Mouse (Mus musculus): ENCODE measurements at regions not wholly inside any gene's neighbourhood (a gene's known extent, or its start where the extent isn't known, plus 50 kb on each side); places are given as distances from the start of the nearest gene placed in this dataset.

DNA sequence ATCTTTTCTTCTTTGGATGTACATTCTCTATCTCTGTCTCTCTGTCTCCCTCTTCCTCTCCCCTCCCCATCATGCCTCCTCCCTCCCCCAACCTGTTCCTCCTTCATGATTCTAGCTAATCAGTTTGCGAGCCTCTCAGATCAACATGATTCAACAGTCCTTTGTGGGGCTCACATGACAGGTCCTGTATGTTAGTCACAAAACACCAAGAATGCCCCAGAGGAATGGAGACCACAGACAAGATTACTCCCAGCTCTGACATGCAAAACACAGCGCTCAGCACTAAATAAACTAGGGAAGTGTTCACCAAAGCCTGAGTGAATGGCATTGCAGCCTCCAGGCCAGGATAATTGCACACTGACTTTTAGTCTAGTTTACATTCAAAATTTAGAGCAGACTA is 150.6 kb upstream of the Foxq1 start:
- DNase-seq (ENCODE audit: low read depth), result no peak

DNA sequence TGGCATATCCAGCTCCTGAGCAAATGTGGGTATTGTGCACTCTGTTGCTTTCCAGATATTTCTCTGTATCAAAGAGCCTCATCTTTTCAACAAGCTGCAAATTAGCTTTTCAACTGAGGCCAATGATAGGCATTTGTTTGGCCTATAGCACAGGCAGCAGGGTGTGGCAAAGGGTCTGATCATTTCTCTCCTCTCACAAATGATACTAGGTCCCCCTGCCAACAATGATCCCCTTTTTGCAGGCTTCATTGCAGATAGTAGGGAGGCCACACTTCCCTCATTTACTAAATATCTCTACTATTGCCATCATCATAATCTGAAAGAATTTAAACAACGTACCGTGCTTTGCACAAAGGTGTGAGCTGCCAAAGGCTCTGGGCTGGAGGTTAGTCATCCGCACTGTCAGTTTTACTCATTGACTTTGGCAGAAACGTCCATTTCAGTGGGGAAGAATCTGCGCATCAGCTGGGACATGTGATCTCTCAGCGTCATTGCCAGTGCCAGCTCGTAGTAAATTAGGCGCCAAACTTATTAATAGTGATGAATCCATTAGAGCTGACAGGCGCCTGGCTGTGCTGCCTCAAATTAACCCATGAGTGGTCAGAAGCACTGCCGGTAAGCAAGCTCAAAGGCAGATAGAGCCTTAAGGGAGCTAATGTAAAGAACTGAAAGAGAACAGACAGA is 147.4 kb upstream of the Foxq1 start:
- DNase-seq (ENCODE audit: low read depth), result no peak

DNA sequence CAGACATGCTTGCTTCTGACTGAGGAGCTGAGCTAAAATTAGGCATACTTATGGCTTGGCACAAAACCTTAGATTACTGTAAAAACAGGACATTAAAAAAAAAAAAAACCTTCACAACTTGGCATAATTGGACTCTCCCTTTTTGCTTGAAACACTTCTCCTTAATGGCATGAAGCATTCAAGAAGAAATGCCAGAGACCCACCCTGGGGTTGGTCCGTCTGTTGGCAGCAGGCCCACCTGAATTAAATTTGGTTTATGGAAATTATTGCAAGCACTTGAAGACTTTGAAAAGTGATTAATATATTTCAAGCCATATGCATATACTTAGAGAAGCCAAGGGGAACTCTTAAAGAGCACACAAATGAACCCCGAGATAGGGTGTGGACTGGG is 146.8 kb upstream of the Foxq1 start:
- no peak for DNase-seq (ENCODE audit: low read depth)

DNA sequence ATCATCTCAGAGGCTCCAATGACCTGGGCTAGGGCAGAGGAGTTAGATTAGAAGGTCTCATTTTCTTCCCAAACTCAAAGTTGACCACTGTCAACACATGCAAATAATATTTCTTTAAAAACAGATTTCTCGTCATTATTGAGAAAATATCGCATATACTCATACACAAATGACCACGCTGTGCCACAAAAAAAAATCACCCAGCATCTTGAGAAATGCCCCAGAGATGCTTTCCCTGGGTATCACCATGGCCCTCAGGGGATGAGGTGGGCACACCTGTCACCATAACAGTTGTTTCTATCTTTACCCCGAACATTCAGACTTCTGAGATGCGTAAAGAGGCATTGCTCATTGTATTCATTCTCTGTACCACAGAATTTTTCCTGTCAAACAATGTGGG is 134.4 kb upstream of the Foxq1 start:
- DNase-seq (ENCODE audit: low read depth), result no peak

DNA sequence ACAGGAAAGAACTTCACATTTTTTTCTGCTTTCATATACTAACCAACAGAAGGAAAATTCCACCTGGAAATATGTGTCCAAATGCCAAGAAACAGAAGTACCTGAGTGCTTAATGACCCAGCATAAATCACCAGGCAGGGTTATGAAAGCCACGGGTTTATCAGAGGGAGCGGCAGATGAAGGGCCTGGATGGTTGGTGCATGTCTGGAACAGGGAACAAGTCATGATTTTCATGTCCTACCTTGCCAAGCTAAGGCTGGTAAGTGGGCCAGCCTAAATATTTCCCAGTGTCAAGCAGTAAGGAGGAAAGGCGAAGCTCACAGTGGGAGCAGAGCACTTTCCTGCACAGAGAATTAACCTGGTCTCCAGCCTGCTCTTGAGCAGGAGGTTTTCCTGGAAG is 132.3 kb upstream of the Foxq1 start:
- no peak for DNase-seq (ENCODE audit: low read depth)

DNA sequence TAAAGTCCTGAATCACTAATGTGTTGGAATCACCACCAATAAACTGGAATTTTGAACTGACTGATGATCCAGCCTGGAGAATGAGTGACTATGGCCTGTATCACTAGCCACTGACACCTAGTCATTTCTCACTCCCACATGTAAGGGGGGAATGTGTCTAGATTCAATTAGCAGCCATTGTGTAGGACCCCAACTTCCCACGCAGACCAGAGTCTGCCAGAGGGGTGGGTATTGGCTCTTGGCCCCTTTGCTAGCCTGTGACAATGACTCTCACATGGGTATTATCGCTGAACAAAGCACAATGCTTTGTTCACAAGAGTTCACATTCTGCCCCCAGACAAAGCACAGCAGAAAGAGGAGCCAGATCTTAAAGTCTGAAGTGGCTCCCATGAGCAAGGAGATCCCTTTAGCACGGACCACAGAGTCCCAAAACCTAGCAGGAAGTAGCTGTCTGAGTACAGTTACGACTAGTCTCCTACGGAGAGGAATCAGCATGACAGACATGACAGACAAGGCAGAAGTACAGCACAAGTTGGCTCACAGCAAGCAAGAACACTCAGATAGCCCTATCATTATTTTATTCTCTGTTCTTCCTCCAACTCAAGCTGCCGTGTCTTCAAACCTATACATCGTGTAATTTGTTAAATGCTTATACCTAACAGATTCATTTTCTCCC is 130.0 kb upstream of the Foxq1 start:
- DNase-seq (ENCODE audit: low read depth), result no peak

DNA sequence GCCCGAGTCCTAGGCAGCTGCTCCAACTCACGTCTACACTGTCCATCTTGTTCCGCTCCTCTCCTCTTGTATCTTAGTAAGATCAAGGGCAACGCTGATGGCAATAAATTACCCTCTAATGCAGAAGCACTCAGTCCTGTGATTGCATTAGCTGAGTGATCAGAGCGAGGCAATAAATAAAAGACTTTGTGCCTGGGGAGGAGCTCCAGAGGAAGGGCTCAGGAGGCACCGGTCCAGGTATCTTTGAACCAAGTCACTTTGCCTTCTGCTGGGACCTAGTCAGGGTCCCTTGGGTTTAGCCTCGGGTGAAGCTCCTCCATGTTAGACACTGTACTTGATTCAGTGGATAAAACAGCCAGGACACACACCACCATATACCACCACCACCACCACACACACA is 119.5 kb upstream of the Foxq1 start:
- DNase-seq (ENCODE audit: low read depth), result no peak

DNA sequence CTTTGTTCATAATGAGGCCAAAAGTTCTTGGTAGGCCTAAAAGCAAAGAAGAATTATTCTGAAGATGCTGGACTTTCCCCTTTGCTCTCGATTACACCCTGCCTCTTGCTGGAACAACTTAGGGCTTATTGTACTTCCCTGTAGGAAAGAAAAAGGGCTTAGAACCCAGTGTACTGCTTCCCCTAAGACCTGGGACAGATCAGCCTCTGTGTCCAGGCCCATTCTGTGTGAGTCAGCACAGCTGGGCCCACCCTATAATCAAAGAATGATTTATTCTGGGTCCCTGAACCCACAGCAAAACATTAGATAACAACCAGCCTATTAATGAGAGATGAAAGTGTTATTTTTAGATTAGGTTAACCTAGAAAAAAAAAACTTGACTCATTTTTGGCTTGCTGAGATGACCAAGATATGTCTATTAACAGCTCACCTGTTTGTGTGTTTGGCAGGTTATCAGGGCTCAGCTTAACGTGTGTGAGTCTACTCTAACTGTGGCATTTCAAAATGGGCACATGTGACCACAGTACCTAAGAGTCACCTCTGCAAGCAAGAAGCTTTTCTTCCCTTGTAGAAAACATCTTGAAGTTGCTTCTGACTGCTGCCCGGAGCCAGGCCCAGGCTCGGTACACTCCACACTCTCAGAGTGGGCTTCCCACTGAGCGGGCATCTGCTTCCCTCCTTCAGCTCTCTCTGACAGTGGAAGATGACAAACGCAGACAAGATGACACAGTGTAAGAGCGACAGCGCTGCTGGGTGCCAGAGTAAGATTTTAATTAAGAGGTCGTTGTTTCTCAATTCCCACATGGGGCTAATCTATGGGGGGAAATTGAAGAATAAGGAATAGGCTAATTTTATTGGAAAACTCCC is 115.9 kb upstream of the Foxq1 start:
- DNase-seq (ENCODE audit: low read depth), result no peak

DNA sequence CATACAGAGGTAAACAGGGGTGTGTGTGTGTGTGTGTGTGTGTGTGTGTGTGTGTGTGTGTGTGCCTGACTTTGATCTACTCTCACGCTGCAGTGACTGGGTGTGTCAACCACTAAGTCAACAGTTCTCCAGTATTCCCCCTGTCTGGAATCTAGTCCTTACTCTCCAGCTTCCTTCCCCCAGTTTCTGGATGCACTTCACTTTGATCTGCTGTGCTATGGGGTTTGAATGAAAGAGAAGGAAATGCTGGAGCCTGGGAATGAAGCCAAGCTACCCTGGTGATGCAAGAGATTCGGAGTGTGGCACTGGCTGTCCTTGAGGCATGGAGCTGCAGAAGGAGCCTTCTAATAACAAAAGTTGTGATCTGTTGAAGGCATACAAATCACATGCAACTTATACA is 97.1 kb upstream of the Foxq1 start:
- no peak for DNase-seq (ENCODE audit: low read depth)

DNA sequence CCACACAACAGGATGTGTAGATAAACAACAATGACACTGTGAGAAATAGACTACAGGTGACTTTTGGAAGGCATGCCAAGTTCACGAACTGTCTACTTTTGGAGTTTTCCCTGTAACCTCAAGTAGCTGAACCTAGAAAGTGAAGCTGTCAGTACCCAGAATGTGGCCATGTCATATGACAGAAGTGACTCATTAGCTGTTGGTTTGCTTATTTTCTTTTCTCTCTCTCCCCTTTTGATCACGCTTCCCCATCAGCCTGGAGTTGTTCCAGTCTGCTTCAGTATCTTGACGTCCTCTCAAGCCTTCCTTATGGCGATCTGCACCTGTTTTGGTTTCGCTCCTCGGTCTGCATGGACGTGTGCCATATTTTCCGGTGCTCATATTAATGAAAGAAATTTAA is 90.8 kb upstream of the Foxq1 start:
- no peak for DNase-seq (ENCODE audit: low read depth)

DNA sequence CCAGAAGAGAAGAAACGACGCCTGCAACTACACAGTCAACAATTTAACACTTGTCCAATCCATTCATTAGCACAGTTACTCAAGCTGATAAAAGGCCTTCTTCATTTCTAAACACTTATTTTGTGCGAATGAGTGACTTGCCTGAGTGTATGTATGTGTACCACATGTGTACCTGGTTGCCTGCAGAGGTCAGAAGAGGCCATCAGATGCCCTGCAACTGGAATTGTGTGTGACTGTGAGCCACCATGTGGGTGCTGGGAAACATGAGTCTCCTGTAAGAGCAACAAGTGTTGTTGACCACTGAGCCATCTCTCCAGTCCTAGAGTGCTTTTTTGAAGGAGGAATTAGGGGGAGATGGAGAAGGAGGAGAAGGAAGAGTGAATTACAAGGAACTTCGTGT is 90.2 kb upstream of the Foxq1 start:
- DNase-seq (ENCODE audit: low read depth), result peak; percentile 4

DNA sequence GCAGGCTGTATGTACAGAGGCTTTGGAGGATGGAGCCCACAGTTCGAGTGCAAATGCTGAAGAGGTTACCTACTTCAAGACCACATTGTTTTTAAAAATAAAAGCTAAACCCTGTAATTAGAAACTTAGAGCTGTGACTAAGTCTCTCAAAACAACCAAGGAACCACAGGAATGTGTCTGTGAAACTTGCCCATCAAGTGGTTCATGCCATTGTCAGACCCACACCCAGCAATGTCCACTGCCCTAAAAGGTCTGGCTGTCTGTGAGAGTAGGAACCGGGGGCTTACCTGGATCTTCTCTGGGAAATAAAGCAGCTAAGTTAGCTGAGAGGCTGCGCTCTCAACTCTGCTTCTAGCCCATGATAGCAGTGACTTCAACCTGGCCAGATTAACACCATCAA is 87.8 kb upstream of the Foxq1 start:
- DNase-seq (ENCODE audit: low read depth), result no peak

DNA sequence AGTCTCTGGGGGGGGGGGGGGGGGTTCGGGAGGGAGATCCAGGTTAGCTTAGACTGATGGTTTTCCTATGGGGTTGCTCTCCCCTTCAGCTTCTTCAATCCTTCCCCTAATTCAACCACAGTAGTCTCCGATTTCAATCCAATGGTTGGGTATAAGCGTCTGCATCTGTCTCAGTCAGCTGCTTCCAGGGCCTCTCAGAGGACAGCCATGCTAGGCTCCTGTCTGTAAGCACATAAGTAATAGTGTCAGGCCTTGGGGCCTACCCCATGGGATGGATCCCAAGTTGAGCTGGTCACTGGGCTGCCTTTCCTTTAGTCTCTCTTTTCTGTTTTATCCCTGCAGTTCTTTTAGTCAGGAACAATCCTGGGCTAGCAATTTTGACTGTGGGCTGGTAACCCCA is 87.0 kb upstream of the Foxq1 start:
- DNase-seq (ENCODE audit: low read depth), result no peak

DNA sequence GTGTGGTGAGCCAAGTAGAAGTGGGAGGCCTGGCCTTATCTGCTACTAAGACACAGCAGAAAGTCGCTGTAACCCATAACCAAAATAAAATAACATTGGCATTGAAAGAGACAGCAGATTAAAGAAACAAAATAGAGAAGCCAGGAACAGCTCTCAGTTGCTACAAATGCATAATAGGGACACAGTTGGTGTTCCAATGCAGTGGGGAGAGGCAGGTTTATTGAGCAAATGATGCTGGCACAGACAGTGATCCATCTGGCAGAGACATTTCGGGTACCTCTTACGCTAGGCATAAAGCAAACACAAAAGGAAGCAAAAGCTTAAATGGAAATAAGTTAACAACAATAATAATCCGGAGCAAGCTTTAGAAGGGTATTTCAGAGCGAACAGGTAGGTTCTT is 83.6 kb upstream of the Foxq1 start:
- DNase-seq (ENCODE audit: low read depth), result no peak

DNA sequence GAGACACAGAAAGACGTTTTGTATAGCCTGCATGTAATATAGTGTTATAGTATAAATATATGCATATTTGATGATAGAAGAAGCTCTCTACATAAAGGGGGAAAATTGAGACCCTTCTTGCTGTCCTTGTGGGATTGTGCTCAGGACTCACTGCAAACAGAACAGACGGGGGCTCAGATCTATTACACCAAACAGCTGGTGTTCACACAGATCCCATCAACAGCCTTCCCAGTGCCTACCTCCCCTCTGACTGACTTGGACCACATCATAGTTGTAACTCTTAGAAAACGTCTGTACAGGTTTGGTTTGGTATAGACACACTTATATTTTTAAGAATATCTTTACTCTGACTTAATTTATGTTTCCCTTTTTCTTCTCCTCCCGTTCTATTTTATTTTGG is 83.1 kb upstream of the Foxq1 start:
- DNase-seq (ENCODE audit: low read depth), result no peak

DNA sequence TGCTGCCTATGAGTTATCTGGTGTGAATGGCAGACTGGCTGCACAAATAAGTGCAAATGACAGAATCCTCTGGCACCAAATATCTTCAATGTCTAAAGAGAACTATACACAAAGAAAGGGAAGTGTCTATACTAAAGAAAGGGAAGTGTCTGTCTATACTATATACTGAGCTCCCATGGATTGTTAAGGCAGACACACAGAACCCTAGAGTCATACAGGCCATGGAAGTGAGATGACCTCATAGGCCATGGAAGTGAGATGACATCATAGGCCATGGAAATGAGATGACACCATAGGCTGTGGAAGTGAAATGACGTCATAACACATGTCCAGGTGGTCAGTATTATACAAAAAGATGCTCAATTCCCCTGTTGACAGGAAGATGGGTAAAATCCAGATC is 82.7 kb upstream of the Foxq1 start:
- no peak for DNase-seq (ENCODE audit: low read depth)

DNA sequence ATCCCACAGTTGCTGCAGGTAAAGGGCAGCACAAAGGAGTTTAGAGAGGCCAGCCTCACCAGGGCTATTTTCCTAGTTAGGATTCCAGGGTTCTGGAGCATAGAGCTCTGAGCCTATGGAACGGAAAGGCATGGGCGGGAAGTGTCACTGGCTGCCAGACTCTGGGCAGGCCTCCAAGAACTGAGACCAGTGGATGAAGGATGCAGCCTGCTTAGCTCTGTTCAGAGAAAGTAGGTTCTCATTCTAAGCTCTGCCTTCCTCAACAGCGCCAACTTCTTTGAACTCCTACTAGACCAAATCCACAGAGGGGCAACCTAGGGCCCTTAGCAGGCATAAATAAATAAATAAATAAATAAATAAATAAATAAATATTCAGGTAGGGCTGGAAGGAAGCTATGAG is 80.1 kb upstream of the Foxq1 start:
- DNase-seq (ENCODE audit: low read depth), result no peak

DNA sequence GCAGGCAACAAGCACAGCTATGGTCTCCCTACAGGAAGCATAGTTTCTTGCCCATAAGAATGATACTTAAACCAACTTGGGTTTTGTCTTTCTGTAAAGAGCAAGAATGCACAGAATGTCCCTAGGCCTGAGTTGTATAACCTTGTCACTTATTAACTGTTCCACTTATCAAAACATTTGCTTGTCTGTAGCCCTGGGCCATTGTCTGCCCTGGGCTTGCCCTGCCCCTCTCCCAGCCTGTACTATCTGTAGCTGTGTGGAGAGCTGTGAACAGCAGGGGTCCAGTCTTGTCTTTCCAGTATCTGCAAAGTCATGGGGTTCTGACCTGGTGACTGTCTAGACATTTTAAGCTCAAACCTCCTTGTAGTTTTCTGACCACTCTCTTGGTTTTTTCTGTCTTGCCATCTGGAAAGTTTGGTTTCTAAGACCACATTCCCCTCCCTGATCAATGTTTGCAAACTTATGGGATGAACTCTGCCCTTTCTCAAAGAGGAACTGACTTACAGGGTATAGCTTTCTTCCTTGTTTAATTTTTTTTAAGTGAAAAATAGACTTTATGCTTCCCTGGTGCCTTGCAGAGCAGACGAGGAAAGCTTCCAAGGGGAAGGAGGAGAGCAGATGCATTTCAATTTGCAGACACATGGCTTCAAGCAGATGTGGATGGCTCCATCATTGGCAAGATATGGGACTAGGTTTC is 78.6 kb upstream of the Foxq1 start:
- DNase-seq (ENCODE audit: low read depth), result no peak

DNA sequence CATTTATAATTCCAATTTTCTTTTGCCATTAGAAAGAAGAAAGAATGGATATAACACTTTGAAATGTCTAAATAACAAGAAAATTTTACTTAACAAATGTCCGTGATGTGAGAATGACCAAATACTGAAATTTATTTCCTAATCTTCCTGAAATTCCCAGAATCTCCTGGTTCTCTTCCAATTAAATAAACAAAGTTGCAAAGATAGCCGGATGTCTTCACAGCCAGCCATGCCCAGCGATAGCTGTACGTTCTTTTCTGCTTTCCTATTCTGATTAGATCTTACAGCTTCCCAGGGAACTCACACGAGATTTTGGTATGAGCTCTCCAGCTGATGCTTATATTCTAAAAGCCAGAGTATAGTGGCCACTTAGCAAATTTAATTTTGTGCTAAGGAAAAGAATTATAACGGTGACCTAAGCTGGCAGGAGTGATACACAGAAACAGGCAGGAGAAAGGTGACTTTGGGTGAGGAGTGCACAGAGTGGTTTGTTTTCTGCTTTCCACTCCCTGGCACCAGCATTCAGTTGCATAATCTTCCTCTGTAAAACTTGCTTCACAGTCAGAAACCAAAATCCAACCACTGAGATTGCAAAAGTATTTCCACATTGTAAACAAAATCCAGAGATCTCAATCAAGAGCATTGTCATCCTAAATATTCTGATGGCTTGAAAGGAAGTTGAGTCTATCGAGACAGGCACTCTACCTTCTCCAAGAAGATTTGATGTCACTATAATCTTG is 74.7 kb upstream of the Foxq1 start:
- no peak for DNase-seq (ENCODE audit: low read depth)

DNA sequence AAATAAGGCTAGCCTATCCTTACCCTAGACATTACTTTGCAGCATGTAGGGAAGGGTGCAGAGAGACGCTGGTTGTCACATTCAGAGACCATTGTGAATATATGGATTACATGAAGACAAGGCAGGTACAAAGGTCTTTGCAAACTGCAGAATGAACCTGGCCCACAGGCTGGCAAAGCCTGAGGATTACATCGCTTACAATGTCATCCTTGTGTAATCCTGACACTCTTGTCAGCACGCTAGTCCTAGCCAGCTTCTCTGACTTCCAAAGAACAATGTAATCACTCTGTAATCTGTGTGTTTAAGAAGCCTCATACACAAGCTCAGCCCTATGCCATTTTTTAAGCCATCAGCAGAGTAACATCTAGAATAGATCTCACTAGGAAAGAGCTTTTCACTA is 69.6 kb upstream of the Foxq1 start:
- no peak for DNase-seq (ENCODE audit: low read depth)

DNA sequence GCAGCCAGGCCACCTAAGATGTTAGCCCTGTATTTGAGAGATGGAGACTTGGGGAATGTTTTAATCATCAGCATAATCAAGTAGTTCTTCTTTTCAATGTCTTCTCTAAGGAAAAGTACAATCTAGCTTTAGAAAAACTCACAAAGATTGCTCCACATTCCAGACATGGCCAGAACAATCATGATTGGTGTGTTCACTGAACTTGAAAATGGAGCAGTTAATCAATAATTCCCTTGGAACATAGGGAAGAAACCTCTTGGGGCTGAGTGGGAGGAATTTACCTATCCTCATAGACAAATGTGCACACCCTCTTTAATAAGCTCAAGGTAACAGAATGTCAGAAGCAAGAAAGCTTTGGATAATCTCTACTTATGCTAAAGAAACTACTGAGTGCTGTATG is 67.7 kb upstream of the Foxq1 start:
- no peak for DNase-seq (ENCODE audit: low read depth)

DNA sequence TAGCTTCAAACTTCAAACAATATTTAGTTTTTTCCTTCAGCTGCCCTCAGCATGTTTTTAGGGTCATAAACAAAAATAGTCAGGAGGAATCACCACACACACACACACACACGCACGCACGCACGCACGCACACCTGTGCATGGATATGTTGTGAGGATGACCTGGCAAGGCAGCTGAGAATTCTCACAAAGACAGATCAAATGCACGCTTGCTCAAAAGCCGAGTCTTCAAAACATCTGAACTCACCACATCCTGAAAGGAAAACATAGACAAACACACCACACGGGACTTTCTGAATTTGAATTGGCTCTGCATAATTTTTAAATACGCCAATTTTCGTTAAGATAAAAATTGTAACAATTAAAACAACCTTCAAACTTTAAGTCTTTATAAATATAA is 52.7 kb upstream of the Foxq1 start:
- peak; percentile 64 for DNase-seq (ENCODE audit: low read depth)

Measured in naive thymus-derived CD4-positive, alpha-beta T cell, adult 2 months (primary cell).